Mouse (Mus musculus) spleen, adult 18-20 months (tissue): ENCODE data around the gene Gm28048.
A peak's percentile ranks its signal among the peaks of the same experiment; 100 is the strongest.

Experiments used
- DNase-seq, 2 experiments: peaks; one replicate each; pipeline ENCODE4 v3.0.0; 2022; ENCODE audit warnings: mixed read lengths in 2 of 2

The Gm28048 gene

DNA sequence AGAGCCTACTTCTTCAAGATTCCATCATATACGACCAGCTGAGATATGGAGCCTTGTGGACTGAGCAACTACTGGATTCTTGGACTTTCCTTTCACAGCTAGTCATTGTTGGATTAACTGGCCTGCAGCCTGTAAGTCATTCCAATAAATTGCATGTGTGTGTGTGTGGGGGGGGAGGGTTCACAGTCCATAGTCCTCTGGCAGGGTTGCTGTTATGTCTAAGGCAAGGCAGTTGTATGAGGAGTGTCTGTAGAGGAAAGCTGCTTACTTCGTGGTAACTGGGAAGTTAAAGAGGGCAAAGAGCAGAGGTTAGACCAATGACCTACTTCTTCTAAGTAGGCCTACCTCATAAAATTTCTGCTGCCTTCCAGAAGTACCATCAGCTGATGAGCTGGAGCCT, 98.2 kb downstream of the Gm28048 start:
- no peak for DNase-seq

- DNase-seq, result no peak
Observed at GRCm38 (mm10) chr11:22882926-22883325, 99.0 kb downstream of the Gm28048 start.

- DNase-seq, result no peak
Observed at GRCm38 (mm10) chr11:22880383-22881172, 101.3 kb downstream of the Gm28048 start.

- no peak for DNase-seq
Observed at GRCm38 (mm10) chr11:22879645-22880044, 102.2 kb downstream of the Gm28048 start.

DNA sequence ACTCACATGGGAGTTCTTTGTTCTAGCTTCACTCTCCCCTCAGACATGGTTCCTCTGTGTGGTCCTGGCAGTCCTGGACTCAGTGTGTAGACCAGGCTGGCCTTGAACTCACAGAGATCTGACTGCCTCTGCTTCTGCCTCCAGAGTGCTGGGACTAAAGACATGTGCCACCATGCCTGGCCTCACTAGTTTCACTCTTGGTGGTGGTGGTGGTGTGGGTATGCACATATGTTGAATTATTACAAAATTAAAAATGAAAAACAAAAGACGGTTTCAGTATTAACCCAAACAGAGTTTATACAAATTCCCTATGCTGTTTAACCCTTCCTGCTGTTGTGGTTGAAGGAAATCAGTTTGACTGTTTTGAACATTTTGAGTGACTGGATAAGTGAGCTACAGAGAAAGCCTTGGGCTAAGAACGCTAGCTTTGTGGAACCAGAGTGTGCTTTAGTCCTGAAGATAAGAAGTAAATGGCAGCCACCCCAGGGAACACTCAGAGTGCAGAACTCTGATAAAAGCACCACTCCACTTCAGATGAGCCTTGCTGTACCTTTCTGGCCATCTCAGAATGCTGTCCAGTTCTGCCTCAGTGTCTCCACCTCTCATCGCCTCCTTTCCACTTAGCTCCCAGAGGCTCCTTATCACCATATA, 105.1 kb downstream of the Gm28048 start:
- no peak for DNase-seq

DNA sequence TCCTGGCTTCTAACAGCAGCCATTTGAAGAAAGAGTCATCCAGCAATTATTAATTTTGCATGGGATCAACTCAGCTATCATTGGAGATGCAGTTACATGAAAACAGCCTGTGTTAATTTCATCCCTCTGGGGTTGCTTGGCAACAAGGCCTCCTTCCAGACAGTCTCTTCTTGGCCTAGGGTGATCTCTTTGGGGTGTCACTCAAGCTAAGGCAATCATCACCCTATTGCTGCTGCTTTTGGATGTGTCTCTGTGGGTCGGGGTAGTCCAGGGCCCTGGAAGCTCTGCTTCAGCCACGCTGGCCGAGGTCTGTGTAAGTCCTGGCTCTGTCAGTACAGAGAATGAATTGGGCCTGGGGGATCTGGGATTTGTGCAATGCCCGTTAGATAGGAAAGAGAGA, 106.6 kb downstream of the Gm28048 start:
- DNase-seq, result no peak

- DNase-seq, result no peak
Observed at GRCm38 (mm10) chr11:22874747-22875146, 107.1 kb downstream of the Gm28048 start.

DNA sequence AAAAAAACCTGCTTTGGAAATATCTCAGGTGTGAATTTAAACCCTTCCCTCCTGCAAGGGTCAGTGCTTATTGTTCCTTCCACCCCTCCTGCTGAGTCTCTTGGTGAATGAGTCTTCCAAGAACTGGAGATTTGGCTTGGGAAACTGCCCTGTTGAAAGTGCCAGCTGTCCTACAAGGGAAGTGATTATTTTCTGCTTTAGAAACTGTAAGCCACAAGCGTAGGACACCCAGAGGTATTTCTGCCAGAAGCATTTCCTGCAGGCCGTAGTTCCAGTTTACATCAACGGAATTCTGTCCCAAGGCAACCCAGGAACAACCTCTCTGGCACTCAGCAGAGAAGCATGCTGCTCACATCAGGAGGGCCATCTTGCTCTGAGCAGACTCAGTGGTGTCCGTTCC, 108.5 kb downstream of the Gm28048 start:
- no peak for DNase-seq

- DNase-seq, result no peak
Observed at GRCm38 (mm10) chr11:22872307-22872680, 109.6 kb downstream of the Gm28048 start.

DNA sequence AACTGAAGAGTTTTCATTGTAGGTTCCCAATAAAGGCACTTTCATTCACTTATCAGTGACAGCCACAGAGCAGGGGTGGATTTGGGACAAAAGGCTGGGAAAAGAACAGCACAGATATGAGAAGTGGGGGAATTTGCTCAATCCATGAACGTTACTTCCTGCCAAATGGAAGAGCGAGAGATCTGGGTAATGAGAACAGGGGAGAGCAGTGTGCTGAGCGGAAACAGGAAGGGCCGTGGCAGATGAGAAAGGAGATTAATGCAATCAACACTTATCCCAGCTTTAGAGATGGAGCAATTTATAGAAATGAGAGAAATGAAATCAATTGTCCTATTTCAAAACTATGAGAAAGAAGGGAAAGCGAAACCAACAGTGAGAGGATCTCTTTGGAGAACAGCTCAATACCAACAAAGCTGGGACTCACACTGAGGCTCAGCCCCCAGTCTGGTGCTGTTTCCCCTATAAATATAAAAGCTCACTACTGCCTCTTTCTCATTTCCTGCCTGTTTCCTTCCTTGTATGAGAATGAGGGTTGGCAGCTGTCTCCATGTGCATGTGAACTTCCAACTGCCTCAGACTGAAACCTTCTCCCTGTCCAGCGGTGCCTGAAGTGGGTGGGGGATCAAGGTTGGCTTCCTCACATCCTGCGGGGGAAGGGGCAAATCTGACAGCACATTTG, 110.1 kb downstream of the Gm28048 start:
- DNase-seq, result peak in 1 of 2 experiments; percentile 26

DNA sequence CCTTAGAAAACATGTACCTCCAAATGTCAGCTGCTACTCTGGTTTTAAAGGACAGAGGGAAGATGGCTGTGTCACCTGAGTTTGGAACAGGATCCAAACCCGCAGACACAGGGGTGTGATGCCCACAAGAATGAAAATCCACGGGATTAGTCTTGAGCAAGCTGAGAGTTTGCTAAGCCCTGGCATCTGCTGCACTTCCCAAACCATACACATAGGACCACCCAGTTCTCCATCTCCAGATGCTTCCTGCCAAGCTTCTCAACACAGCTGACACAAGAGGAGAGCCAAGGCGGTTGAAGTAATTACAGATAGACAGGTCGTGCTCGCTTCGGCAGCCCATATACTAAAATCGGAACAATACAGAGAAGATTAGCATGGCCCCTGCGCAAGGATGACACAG, 113.3 kb downstream of the Gm28048 start:
- DNase-seq, result no peak

DNA sequence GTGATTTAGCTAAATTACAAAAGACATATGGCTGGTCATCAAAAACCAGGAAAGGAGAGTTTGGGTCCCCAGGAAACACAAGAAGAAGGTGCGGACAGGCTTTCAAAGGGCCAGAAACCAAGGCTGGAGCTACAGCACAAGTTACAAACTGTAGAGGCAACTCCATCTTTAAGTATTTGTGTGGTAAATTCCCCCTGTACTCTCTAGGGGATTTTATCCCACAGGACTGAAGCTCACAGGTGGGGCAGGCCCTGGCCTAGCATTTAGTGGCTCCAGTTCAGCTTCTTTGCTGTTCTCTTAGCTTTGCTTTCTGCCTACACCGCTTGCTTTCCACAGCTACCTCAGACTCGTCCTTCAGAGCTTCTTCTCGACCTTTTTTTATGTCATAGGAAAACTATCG, 114.2 kb downstream of the Gm28048 start:
- no peak for DNase-seq

DNA sequence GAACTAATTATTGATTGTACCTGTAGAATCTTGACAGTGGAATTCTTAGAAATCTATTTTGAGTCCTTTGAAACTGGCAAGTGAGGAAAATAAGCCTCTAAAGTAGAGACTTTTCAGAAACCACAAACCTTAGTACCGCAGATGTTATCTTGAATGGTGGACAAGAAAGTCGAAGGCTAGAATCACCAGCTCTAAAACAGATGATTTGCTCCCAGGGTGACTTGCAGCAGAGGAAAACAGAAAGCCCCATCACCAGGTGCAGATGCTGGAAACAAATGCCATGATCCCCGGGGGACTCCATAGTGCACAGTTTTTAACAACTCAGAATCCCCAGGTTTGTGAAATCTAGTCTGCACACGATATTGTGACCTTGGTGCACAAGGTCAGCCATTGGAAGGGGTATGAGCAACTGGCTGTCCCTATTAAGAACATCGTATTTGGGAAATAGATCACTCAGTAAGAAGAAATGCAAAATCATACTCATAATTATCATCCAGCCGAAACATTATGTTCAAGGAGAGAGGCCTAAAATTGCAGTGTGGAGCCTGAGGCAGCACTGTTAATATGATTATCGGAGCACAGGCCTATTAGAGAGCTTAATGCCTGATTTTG, 116.1 kb downstream of the Gm28048 start:
- no peak for DNase-seq

GRCm38 (mm10) chr11:22864305-22865060, 117.4 kb downstream of the Gm28048 start:
- no peak for DNase-seq

GRCm38 (mm10) chr11:22863581-22863980, 118.3 kb downstream of the Gm28048 start:
- DNase-seq, result no peak

DNA sequence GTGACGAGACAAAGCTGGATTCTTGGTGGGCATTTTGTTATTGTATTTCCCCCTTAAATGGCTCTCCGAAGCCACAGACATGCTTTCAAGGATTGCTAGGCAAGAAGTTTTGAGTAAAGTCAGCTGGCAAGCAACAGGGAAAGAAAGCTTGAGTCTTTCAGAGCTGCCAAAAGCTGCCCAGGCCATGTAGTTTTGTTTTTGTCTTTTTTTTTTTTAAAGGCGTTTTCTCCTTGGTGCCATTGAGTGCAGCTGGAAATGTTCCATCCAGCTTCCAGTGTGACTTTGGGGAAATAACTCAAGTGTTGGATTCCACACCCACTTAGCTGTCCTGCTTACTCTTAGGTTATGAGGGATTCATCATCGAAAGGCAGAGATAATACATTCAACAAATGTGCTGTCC, 120.6 kb downstream of the Gm28048 start:
- no peak for DNase-seq

DNA sequence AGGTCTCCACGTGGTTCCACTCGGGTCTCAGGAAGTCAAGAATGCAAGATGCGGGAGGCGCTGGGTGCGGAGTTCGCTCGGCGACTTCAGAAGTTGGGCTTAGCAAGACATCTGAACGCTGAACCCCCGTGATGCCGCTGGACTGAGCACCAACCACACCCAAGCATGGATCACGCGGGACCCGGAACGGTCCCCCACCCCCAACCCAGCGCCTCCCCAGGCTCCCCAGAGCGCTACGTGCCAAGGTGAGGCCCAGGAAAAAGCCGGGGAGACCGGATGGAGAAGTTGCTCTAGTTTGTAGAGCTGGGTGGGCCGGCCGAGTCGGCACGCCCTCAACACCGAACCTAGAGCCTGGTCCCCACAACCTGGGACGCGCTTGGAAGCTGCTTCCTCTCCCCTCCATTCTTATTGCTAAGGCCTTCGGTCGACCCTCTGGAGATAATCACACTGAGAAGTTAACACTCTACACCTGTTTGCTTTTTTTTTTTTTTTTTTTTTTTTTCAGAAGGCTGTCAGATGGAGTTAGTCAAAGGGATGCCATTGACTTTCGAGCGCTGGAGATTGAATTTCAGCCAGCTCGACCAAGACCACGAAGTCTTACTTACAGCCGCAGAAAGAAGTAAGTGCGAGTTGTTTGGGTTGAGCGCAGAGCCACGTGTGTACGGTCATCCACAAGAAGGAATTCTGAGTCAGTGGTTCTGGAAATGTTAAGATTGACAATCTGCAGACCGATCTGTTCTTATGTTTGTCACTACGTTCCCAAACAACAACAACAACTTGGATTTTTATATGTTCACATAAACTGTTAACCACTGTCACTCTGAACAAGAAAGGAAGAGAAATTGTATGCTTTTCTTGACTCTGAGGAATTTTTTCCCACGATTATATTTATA, 121.3 kb downstream of the Gm28048 start, which contains the start of gene B3gnt2:
TSS of gene B3gnt2 (minus strand) at position 627 of the 893 bp plus-strand sequence.
- DNase-seq, result peak; percentile 39 to 56

DNA sequence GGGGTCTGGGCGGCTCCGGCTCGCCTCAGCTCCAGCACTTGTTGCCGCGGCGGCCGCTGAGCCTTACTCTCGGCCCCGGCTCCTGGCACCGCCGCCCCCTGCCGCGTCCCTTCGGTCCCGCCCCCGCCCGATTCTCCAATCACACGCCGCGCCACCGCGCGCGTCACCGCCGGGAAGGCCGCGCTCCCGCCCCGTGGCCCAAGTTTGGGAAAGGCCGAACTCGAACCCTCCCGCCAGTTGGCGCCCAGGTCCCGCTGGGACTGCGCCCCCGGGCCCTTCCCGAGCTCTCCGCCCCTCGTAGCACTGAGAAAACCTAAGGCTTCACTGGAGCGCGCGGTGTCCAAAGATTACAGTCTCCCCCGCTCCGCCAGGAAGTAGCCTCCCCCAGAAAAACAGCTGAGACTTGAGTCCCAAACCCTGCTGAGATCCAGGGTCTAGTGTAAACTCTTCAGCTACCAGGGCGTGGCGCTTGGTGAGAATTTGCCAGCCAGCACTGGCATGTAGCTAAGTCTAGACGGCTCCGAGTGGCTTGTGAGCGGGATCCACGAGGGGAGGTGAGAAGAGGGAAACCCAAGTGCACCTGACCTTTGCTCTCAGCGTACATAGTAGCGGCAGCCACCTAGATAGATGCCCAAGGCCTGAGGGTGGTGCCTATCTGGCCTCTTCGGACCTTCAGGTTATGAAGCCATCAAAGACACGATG, 122.1 kb downstream of the Gm28048 start:
- DNase-seq, result peak; percentile 82 to 87

DNA sequence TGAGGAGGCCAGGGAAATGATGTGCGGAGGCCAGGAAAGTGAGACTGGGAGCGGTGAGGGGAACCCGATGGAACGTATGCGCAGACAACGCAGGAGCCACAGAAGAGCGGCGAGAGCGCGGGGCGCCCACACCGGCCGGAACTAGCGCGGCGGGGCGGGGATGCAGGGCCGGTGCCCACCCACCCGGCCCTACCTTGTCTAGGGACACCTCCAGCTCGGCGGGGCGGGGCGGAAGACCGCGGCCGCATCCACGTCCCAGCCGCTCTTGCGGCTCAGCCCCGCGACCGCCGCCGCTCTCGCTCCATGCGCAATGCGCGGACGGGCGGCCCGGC, 122.6 kb downstream of the Gm28048 start:
- DNase-seq, result no peak

DNA sequence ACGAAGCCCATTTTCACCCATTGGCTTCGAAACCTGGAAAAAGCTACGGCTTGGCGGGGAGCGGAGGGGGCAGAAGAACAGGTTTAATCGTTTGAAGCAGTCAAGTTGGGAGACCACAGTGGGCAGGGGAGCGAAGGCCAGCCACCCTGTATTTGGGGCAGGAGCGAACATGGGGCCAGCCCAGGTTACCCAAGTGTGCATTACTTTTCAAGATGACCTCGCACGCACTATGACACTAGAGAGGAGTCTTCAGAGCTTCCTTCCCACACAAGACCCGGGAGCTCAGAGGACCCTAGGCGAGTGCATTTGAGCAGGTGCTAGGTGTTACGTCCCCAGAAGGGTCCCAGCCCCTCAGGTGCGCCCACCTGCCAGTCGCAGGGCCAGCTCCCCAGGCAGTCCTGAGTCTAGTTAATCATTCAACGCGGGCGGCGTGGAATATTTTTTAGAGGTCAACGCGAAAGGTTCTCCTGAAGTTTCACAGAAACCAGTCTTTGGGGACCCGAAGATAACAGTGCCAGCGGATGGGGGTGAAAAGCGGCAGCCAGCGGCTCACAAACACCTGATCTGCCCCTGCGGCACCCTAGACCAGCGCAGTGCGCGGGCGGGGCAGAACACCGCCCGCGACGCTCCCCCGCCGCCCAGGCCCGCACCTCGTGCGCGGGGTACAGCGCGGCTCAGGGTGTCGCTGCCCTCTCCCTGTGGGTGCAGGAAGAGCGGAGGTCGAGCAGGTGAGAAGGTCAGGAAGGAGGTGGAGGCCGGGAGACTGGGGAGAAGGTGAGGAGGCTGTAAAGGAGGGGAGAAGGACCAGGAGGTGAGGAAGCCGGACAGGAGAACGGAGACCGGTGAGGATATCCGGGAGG, 123.2 kb downstream of the Gm28048 start:
- DNase-seq, result peak; percentile 19 to 48
